Mouse (Mus musculus): ENCODE results near the gene Wbp11. TPM values are rescaled to one million over a fixed set of nuclear protein-coding genes. Genes with fewer than 3 reads are reported as not detected.

The Wbp11 gene
- polyA plus RNA-seq, 2 experiments from 2014 or later, result 57.8 to 58.8 TPM

GRCm38 (mm10) chr6:136835352-136835751, 7.3 kb upstream of the Wbp11 start, which contains the start of gene Smco3:
Gene Smco3, minus strand, starts transcription at chr6:136835452.
- peak; percentile 64 for ATAC-seq

DNA sequence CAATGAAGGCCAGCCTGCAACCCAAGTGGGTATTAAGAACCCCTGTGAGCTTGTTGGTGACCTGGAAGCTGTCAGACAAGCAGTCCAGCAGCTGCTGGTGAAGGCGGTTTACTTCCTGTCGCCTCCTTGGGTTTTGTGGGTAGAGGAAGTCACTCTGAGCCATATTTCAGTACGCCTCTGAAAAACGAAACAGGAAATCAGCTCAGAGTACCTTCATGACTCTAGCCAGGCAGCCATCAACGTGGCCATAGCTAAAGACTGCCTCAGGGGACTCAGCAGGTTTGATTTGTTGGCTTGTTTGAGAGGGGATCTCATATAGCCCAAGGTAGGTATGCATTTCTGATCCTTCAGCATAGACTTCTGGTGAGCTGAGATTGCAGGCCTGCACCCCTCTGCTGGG, 3.7 kb upstream of the Wbp11 start:
- ATAC-seq, result no peak

DNA sequence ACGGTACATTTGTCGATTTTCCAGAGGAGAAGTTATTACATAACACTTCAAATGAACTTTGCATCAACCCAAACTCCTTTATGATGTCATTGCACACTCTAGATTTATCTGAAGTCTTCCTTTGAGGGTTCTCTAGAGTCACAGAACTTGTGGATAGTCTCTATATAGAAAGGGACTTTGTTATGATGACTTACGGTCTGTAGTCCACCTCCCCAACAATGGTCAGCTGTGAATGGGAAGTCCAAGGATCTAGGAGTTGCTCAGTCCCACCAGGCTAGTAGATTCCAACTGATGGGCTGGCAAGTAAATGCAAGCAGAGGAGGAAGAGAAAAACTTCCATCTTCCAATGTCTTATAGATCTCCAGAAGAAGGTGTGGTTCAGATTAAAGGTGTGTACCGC, 648 bp upstream of the Wbp11 start:
- no peak for ATAC-seq

GRCm38 (mm10) chr6:136827516-136827880, 535 bp downstream of the Wbp11 start, which contains the start of gene BC049715:
Gene BC049715, plus strand, starts transcription at chr6:136827626.
- no peak for ATAC-seq

DNA sequence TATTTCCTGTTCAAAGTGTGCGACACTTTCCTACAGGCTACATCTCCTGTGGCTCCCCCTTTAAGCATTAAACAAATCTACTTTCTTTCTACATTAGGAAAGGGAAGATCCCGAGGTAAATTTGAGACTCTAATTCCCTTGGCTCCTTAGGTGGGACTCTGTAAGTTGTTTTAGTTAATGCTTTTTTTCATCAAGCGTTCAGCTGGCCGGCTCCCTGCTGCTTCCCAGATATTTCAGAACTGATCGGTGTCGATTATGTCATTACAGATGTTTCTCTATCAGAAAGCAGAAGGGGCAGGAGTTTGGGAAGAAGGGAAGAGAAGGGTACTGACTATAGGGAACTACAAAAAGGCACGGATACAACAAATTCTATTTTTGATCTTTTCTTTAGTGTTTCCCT, 917 bp downstream of the Wbp11 start:
- ATAC-seq, result no peak

DNA sequence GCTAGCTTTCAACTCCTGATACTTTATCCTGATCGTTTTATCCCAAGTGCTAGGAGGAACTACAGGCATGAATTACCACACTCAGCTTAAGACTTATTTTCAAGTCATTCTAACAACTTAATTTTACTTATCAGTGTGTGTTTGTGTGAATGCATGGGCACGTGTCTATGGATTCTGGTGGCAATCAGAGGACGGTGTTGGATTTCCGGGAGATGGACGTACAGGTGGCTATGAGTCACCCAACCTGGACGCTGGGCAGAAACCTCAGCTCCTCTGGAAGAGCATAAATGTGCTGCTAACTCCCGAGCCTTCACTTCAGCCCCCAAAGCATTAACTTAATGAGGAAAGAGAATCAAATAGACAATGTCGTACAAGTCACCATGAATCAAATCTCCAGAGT, 3.0 kb downstream of the Wbp11 start:
- ATAC-seq, result no peak

DNA sequence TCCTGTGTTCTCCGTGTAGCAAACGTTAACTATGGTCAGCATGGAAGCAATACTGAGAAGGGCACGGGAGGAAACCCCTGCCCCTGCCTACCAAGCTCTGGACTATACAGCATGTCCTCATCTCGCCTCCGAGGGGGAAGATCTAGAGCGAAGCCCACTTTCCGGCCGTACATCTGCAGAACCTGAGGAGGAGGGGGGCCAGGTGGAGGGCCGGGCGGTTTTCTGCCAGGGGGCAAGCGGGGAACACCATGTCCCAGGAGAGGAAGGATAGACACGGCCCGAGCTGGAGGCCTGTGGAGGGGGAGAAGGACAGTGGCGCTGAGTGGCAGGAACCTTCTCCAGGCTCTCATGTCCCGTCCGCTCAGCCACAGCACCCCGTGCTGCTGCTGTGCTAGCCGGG, 6.9 kb downstream of the Wbp11 start:
- ATAC-seq, result no peak

DNA sequence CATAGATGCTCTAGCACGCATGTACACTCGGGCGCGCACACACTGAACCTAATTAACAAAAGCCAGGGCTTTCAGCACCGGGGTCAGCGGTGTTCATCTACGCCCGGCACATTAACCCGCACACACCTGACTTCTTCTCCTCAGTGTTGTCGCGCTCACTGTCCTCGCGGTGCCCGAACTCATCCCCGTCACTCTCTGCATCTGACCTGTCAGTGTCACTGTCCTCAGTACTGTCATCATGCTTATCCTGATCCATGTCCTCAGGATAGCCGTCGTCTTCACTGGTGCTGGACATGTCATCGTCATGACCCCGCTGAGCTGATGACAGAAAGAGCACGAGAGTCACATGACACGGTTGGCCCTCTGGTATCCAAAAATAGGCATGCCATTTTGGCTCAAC, 7.7 kb downstream of the Wbp11 start:
- ATAC-seq, result no peak

- ATAC-seq, result no peak
Measured at GRCm38 (mm10) chr6:136817549-136817948, 10.5 kb downstream of the Wbp11 start.

- no peak for ATAC-seq
Measured at GRCm38 (mm10) chr6:136816826-136817225, 11.2 kb downstream of the Wbp11 start.

DNA sequence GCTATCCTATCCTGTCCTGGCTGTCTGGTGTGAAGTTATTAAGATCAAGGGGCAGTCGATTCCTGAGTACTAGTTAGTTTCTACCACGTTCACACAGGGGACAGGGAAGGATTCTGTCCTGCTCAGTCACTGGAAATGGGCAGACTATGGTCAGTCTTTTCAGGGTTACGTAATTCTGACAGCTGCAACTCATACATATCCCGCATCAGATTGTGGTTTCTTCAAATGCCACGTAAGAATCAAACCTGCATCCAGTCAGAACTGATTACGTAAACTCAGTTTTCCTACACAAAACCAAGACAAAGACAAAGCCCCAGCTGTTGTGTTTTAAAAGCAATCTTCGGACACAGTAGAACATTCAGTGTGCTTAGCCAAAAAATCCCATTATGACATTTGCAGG, 12.7 kb downstream of the Wbp11 start:
- no peak for ATAC-seq

- no peak for ATAC-seq
Measured at GRCm38 (mm10) chr6:136813117-136813516, 14.9 kb downstream of the Wbp11 start.

DNA sequence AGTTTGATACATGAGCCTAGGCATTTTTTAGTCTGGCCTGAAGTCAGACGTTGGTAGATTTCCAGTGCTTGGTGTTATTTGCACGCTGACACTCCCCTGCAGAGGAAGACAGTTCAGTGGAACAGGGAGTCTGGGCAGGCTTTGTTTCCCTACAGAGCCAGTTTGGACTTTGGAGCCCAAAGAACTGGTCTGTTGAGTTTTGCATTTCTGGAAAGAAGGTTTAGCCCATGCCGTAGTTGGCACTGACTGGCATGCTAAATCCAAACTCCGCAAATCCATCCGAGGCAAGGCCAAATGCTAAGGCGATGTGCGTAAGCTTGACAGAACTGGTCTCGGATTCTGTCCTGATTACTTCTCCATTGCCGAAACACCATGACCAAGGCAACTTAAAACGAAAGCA, 16.8 kb downstream of the Wbp11 start:
- ATAC-seq, result no peak

DNA sequence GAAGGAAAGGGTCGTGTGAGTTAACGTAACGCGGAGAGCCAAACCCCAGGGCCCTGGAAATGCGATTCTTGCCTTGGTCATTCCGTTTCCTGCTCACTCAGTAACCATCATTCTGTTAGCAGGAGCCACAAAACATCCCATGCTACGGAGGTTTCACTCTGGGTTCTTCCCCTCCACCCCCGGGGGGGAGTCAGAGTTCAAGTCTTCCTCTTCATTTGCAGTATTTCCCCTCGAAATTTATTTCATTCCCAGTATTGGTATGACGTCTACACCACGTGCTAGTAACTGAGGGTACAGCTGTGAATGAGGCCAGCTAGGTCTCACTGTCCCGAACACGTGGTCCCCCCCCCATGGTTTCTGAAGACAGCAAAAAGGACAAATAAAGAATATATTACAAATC, 18.4 kb downstream of the Wbp11 start:
- no peak for ATAC-seq

DNA sequence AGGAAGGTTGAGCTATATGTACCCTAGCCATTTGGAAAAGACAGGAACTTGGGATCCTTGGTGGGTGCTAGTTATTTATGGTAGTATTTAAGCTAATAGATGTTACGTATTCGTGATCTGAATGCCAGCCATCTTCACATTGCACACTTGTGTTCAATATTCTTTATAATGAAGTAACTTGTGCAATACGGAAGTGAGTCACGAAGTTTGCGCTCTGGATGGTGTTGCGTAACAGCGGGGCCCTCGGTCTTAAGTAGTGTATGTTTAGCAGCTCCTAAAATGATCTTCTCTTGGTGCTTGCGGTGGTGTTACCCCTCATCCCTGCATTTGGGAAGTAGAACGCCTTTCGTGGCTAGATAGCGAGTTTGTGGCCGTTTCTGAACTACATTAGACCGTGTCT, 19.0 kb downstream of the Wbp11 start:
- peak; percentile 42 for ATAC-seq

- peak; percentile 10 for ATAC-seq
Measured at GRCm38 (mm10) chr6:136808631-136809046, 19.4 kb downstream of the Wbp11 start.

DNA sequence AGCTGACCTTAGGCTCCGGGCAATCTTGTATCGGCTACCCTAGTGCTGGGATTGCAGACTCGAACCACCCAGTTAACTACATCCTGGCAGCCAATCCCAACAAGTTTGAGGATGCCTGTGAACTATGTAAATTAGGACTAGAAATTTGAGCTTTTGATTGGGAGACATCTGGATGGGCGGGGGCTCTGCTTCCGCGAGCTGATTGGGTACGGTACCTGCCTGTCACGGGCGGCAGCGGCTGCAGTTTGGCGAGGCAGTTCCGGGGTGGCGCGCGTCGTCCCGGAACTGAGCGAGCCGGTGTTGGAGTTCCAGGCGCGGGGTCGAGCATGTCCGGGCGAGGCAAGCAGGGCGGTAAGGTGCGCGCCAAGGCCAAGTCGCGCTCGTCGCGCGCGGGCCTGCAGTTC, 20.0 kb downstream of the Wbp11 start, which contains the start of gene H2afj:
Gene H2afj (plus strand): TSS at position 231 of the 404 bp plus-strand sequence.
- ATAC-seq, result peak; percentile 67

DNA sequence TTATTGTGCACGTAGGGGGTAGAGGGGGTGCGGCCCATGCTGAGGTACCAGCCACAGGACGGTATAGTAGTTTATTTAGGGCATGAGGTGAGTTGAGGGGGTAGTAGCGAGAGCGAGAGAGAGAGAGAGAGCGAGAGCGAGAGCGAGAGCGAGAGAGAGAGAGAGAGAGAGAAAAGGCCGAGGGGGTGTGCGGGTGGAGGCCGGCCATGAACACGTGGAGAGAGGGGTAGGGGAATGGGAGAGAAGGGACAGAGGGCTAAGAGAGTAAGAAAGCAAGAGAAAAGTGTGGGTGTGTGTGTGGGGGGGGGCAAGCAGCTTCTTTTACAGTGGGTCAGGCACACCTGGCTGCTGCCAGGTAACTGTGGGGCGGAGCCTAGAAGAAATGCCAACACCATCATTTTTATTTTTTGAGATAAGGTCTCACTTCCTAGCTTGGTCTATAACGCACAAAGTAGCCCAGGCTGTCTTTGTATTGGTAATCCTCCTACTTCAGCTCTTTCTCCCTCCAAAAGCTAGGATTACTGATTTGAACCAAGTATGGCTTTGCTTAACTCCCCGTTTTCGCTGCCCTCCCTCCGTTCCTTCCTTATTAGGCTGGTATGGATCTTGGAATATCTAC, 20.5 kb downstream of the Wbp11 start:
- no peak for ATAC-seq

- no peak for ATAC-seq
Measured at GRCm38 (mm10) chr6:136806819-136807218, 21.2 kb downstream of the Wbp11 start.

DNA sequence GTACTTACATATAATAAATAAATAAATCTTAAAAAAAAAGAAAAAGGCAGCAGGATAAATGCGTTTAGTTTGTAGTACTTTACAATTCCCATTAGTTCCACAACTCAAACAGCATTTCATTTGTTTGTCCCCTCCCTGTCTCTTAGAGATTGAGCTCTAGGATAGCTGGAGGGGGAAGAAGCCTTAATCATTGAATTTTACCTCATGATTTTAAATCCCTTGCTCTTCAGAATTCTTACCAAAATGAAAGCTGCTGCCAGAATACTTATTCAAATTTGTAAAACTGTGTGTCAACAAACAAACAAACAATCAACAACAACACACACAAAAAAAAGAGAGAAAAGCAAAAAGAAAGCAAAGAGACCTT, 22.6 kb downstream of the Wbp11 start:
- no peak for ATAC-seq

GRCm38 (mm10) chr6:136804705-136805408, 23.2 kb downstream of the Wbp11 start:
- ATAC-seq, result no peak

DNA sequence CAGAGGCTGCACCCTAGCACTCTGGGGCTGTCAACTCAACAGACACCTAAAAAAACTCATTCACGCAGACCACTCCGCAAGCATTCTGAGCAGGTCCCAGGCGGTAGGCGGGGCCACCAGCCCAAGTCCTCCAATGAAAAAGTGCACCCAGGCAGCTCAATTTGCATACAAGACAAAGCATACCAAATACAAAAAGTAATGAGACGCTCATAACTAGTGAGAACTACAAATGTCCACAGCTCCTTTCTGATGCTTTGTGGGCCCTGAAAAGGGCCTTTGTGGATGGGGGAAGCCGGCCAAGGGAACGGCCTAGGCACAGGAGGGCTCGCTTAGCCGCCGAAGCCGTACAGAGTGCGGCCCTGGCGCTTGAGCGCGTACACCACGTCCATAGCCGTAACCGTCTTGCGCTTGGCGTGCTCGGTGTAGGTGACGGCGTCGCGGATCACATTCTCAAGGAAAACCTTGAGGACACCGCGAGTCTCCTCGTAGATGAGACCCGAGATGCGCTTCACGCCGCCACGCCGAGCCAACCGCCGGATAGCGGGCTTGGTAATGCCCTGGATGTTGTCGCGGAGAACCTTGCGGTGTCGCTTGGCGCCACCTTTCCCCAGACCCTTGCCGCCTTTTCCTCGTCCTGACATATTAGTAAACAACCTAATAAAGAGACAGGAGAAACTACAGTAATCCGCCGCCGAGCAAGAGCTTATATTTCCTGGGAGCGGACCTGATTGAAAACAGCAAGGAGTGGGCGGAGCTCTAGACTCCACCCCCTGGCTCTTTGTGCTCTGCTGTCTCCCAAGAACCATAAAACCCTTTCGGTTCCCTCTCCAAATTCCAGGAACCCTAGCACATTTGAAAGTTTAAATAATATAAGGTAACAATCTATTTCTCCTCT, 24.0 kb downstream of the Wbp11 start, which contains the start of gene Hist4h4:
Gene Hist4h4 (minus strand): TSS at position 677 of the 895 bp plus-strand sequence.
- peak; percentile 61 for ATAC-seq

GRCm38 (mm10) chr6:136803093-136803738, 24.8 kb downstream of the Wbp11 start:
- peak; percentile 0 for ATAC-seq
